Mouse (Mus musculus): Measurements from ENCODE around the gene Sod1.

- TF ChIP-seq CTCF (IDR thresholded peaks at IDR 0.05; ENCODE audit: low read depth) (no peak), EP300 (IDR thresholded peaks at IDR 0.05; ENCODE audit: low read depth) (no peak)
These were observed 46.0 kb downstream of the Sod1 start for GRCm38 (mm10) chr16:90266581-90266980.

Data from heart, postnatal 0 days (tissue).